Mouse (Mus musculus): Measurements from ENCODE around the gene Utp20.
"Not testable (repeated sequence)": the region's sequence is repeated elsewhere in the genome, so short reads cannot be mapped to it uniquely, and the experiment has no call there.

The Utp20 gene

GRCm38 (mm10) chr10:88784513-88784931, 42.1 kb downstream of the Utp20 start:
- in situ Hi-C loops (cut with MboI; ENCODE audit: low sequenced_read_pairs) = no loop called here

GRCm38 (mm10) chr10:88783941-88784340, 42.7 kb downstream of the Utp20 start:
- in situ Hi-C loops (cut with MboI; ENCODE audit: low sequenced_read_pairs) = no loop called here

GRCm38 (mm10) chr10:88783135-88783534, 43.5 kb downstream of the Utp20 start:
- in situ Hi-C loops (cut with MboI; ENCODE audit: low sequenced_read_pairs) = not testable (repeated sequence)

- in situ Hi-C loops (cut with MboI; ENCODE audit: low sequenced_read_pairs) = no loop called here
Measured at GRCm38 (mm10) chr10:88780716-88781115, 45.9 kb downstream of the Utp20 start.

- in situ Hi-C loops (cut with MboI; ENCODE audit: low sequenced_read_pairs) = no loop called here
Measured at GRCm38 (mm10) chr10:88776206-88776605, 50.4 kb downstream of the Utp20 start.

- in situ Hi-C loops (cut with MboI; ENCODE audit: low sequenced_read_pairs) = not testable (repeated sequence)
Measured at GRCm38 (mm10) chr10:88772965-88773364, 53.6 kb downstream of the Utp20 start.

GRCm38 (mm10) chr10:88769676-88770075, 56.9 kb downstream of the Utp20 start:
- in situ Hi-C loops (cut with MboI; ENCODE audit: low sequenced_read_pairs) = no loop called here

- in situ Hi-C loops (cut with MboI; ENCODE audit: low sequenced_read_pairs) = no loop called here
Measured at GRCm38 (mm10) chr10:88768961-88769360, 57.6 kb downstream of the Utp20 start.

- in situ Hi-C loops (cut with MboI; ENCODE audit: low sequenced_read_pairs) = no loop called here
Measured at GRCm38 (mm10) chr10:88765431-88766142, 61.0 kb downstream of the Utp20 start.

GRCm38 (mm10) chr10:88761524-88762212, 64.9 kb downstream of the Utp20 start:
- in situ Hi-C loops (cut with MboI; ENCODE audit: low sequenced_read_pairs) = no loop called here

- in situ Hi-C loops (cut with MboI; ENCODE audit: low sequenced_read_pairs) = no loop called here
Measured at GRCm38 (mm10) chr10:88741426-88741825, 85.2 kb downstream of the Utp20 start.

GRCm38 (mm10) chr10:88740781-88741180, 85.8 kb downstream of the Utp20 start:
- in situ Hi-C loops (cut with MboI; ENCODE audit: low sequenced_read_pairs) = no loop called here

GRCm38 (mm10) chr10:88739818-88740217, 86.8 kb downstream of the Utp20 start:
- in situ Hi-C loops (cut with MboI; ENCODE audit: low sequenced_read_pairs) = no loop called here

- in situ Hi-C loops (cut with MboI; ENCODE audit: low sequenced_read_pairs) = not testable (repeated sequence)
Measured at GRCm38 (mm10) chr10:88739074-88739473, 87.5 kb downstream of the Utp20 start.

GRCm38 (mm10) chr10:88732309-88732622, 94.3 kb downstream of the Utp20 start:
- in situ Hi-C loops (cut with MboI; ENCODE audit: low sequenced_read_pairs) = no loop called here

- in situ Hi-C loops (cut with MboI; ENCODE audit: low sequenced_read_pairs) = no loop called here
Measured at GRCm38 (mm10) chr10:88731496-88732308, 94.9 kb downstream of the Utp20 start.

- in situ Hi-C loops (cut with MboI; ENCODE audit: low sequenced_read_pairs) = no loop called here
Measured at GRCm38 (mm10) chr10:88730571-88731495, 95.8 kb downstream of the Utp20 start, which contains the start of gene Arl1. TSS of gene Arl1 (plus strand) at chr10:88730858.

- in situ Hi-C loops (cut with MboI; ENCODE audit: low sequenced_read_pairs) = loop anchor here (10.0 kb wide), 1 partner anchor 173 kb away; no protein-coding TSS in a partner anchor
Measured at GRCm38 (mm10) chr10:88728166-88728565, 98.4 kb downstream of the Utp20 start.

GRCm38 (mm10) chr10:88727128-88727527, 99.5 kb downstream of the Utp20 start:
- in situ Hi-C loops (cut with MboI; ENCODE audit: low sequenced_read_pairs) = loop anchor here (10.0 kb wide), 1 partner anchor 172 kb away; no protein-coding TSS in a partner anchor

GRCm38 (mm10) chr10:88725343-88725742, 101.3 kb downstream of the Utp20 start:
- in situ Hi-C loops (cut with MboI; ENCODE audit: low sequenced_read_pairs) = loop anchor here (10.0 kb wide), 1 partner anchor 171 kb away; no protein-coding TSS in a partner anchor
